8 mouse cellular contexts compared by ENCODE assay signal in the genomic region with DNA sequence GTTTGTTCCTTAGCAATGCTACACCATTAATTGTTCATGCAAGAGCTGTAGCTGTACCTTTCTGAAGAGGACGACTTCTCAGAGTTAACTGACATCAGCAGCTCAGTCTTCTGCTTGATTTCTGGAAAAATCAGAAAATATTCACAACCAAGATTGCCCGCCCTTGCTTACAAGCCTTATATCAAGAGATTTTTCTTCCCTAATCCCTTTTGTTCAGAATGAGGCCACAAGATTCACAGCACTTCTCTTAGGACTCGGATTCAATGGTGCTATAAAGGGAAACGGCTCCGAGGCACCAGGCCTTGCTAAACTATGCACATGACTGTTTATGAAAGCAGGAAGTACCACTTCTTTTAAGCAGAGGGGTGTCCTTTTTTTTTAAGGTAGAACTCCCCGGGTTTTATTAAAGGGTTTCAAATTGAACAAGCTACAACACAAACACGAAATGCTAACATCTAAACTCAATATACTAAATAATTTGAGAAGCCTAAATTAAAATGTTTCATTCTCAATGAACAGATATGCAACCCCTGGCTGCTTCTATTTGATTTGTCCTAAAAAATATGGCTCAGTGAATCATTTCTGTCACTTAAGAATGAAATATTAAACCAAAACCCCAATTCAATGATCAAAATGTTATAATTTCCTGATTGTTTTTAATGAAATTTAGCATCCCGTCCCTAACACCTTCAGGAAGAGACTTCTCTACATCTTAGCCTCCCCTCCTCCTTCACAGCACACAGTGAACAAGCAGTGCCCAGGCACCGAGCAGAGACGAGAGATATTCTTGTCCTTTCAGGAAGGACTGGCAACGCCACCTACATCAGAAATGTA.
DNase-seq lines count a peak whose midpoint lies in the region; ATAC-seq and TF ChIP-seq lines count a peak whose summit lies in the region.

No protein-coding gene starts in this region.

- no peak for TF ChIP-seq CTCF in bone marrow, adult 2 months (IDR thresholded peaks at IDR 0.05; ENCODE audit: control insufficient read depth, insufficient read depth, low read length)
- peak; percentile 51 for TF ChIP-seq CTCF in midbrain, postnatal 0 days (IDR thresholded peaks at IDR 0.05)

- no peaks in the 10 kb centered on the region for H3K36me3 ChIP-seq in embryonic facial prominence, embryonic 14.5 days (ENCODE audit: control insufficient read depth, insufficient read depth, low read length)
- no peaks in the 10 kb centered on the region for H3K36me3 ChIP-seq in heart, embryonic 10.5 days
- no peaks in the 10 kb centered on the region for H3K36me3 ChIP-seq in kidney, embryonic 14.5 days (ENCODE audit: control insufficient read depth, insufficient read depth, low read length)
- H3K36me3 ChIP-seq in limb, embryonic 15.5 days = no peaks in the 10 kb centered on the region
- no peaks in the 10 kb centered on the region for H3K36me3 ChIP-seq in midbrain, postnatal 0 days (ENCODE audit: insufficient read depth, low read length)
- no peaks in the 10 kb centered on the region for H3K36me3 ChIP-seq in stomach, embryonic 16.5 days (ENCODE audit: control insufficient read depth, insufficient read depth, low read length)

- peaks cover 2% of the 10 kb centered on the region; the same call in 1 of the 2 replicates for H3K4me1 ChIP-seq in bone marrow, adult 2 months (ENCODE audit: control insufficient read depth, insufficient read depth, low read length)
- peaks cover 8% of the 10 kb centered on the region for H3K4me1 ChIP-seq in embryonic facial prominence, embryonic 14.5 days (ENCODE audit: control insufficient read depth, insufficient read depth, low read length)
- 0 out of 2 replicates have a peak, but pooled peaks cover 5% of the 10 kb centered on the region for H3K4me1 ChIP-seq in heart, embryonic 10.5 days
- H3K4me1 ChIP-seq in kidney, embryonic 14.5 days (ENCODE audit: control insufficient read depth, insufficient read depth, low read length) = no peaks in the 10 kb centered on the region
- 0 out of 2 replicates have a peak, but pooled peaks cover 2% of the 10 kb centered on the region for H3K4me1 ChIP-seq in limb, embryonic 15.5 days
- peaks cover 6% of the 10 kb centered on the region; the same call in 1 of the 2 replicates for H3K4me1 ChIP-seq in midbrain, postnatal 0 days (ENCODE audit: insufficient read depth, low read length)
- H3K4me1 ChIP-seq in stomach, embryonic 16.5 days (ENCODE audit: control insufficient read depth, insufficient read depth, low read length) = peaks cover 5% of the 10 kb centered on the region; the same call in 1 of the 2 replicates

- no peaks in the 10 kb centered on the region for H3K27me3 ChIP-seq in embryonic facial prominence, embryonic 14.5 days (replicated peaks; ENCODE audit: control insufficient read depth, insufficient read depth, low read length)
- H3K27me3 ChIP-seq in heart, embryonic 10.5 days (ENCODE audit: insufficient read depth, poor library complexity, severe bottlenecking) = no peaks in the 10 kb centered on the region
- no peaks in the 10 kb centered on the region for H3K27me3 ChIP-seq in kidney, embryonic 14.5 days (ENCODE audit: control insufficient read depth, insufficient read depth, low read length)
- H3K27me3 ChIP-seq in limb, embryonic 15.5 days = no peaks in the 10 kb centered on the region
- no peaks in the 10 kb centered on the region for H3K27me3 ChIP-seq in midbrain, postnatal 0 days (ENCODE audit: insufficient read depth, low read length)
- H3K27me3 ChIP-seq in stomach, embryonic 16.5 days (ENCODE audit: control insufficient read depth, insufficient read depth, low read length) = no peaks in the 10 kb centered on the region

- peak; percentile 88 for ATAC-seq in embryonic facial prominence, embryonic 14.5 days (ENCODE audit: low read depth)
- peak; percentile 86; the same call in 1 of the 2 replicates for ATAC-seq in kidney, embryonic 14.5 days (ENCODE audit: low FRiP score, low TSS enrichment)
- peak; percentile 74; the same call in 1 of the 2 replicates for ATAC-seq in limb, embryonic 15.5 days (ENCODE audit: insufficient number of reproducible peaks, low FRiP score, low TSS enrichment, low read depth)
- ATAC-seq in midbrain, postnatal 0 days (ENCODE audit: low FRiP score) = peak; percentile 90
- ATAC-seq in stomach, embryonic 16.5 days (ENCODE audit: insufficient read depth, low FRiP score) = peak; percentile 92

- H3K27ac ChIP-seq in bone marrow, adult 2 months (ENCODE audit: control insufficient read depth, insufficient read depth, low read depth, low read length, poor library complexity) = peak overlapping the region; percentile 82
- H3K27ac ChIP-seq in embryonic facial prominence, embryonic 14.5 days (replicated peaks; ENCODE audit: low read depth, low read length) = peak overlapping the region; percentile 89
- peak overlapping the region; percentile 88 for H3K27ac ChIP-seq in heart, embryonic 10.5 days
- peak overlapping the region; percentile 78; the same call in 1 of the 2 replicates for H3K27ac ChIP-seq in kidney, embryonic 14.5 days (ENCODE audit: low read depth, low read length)
- H3K27ac ChIP-seq in limb, embryonic 15.5 days = peak overlapping the region; percentile 91
- H3K27ac ChIP-seq in midbrain, postnatal 0 days (ENCODE audit: low read depth, low read length) = peak overlapping the region; percentile 76
- H3K27ac ChIP-seq in stomach, embryonic 16.5 days (ENCODE audit: low read length) = peak overlapping the region; percentile 92

- under 1% methylated on average over 11 of the region's 11 CpGs for WGBS in bone marrow, adult 2 months
- 5% methylated on average over 11 of the region's 11 CpGs for WGBS in embryonic facial prominence, embryonic 14.5 days
- 22% methylated on average over 11 of the region's 11 CpGs for WGBS in heart, embryonic 10.5 days
- 15% methylated on average over 11 of the region's 11 CpGs for WGBS in kidney, embryonic 14.5 days
- WGBS in limb, embryonic 15.5 days = 5% methylated on average over 11 of the region's 11 CpGs
- WGBS in midbrain, postnatal 0 days = 3% methylated on average over 11 of the region's 11 CpGs
- 4% methylated on average over 11 of the region's 11 CpGs for WGBS in stomach, embryonic 16.5 days

- peak; percentile 90 for DNase-seq in A20 (ENCODE audit: low read depth, low spot score)
- DNase-seq in embryonic facial prominence, embryonic 14.5 days (ENCODE audit: low spot score) = peak; percentile 90
- DNase-seq in heart, embryonic 10.5 days (ENCODE audit: low spot score) = no peak
- DNase-seq in midbrain, postnatal 0 days (ENCODE audit: low spot score) = peak; percentile 87

- no peak for TF ChIP-seq POLR2A in bone marrow, adult 2 months (IDR thresholded peaks at IDR 0.05; ENCODE audit: borderline replicate concordance, control insufficient read depth, low read depth, low read length)

- peak overlapping the region; percentile 82 for H3K4me3 ChIP-seq in bone marrow, adult 2 months (replicated peaks; ENCODE audit: control insufficient read depth, low read depth, low read length)
- H3K4me3 ChIP-seq in embryonic facial prominence, embryonic 14.5 days (ENCODE audit: low read depth, low read length) = peak overlapping the region; percentile 51
- peak overlapping the region; percentile 59 for H3K4me3 ChIP-seq in heart, embryonic 10.5 days
- peak overlapping the region; percentile 47 for H3K4me3 ChIP-seq in kidney, embryonic 14.5 days (ENCODE audit: low read length)
- H3K4me3 ChIP-seq in limb, embryonic 15.5 days = peak overlapping the region; percentile 47
- peak overlapping the region; percentile 49 for H3K4me3 ChIP-seq in midbrain, postnatal 0 days (ENCODE audit: low read depth, low read length)
- peak overlapping the region; percentile 60 for H3K4me3 ChIP-seq in stomach, embryonic 16.5 days (replicated peaks; ENCODE audit: low read length)

- no peaks in the 10 kb centered on the region for H3K9me3 ChIP-seq in embryonic facial prominence, embryonic 14.5 days (ENCODE audit: control insufficient read depth, low read length)
- no peaks in the 10 kb centered on the region for H3K9me3 ChIP-seq in heart, embryonic 10.5 days
- no peaks in the 10 kb centered on the region for H3K9me3 ChIP-seq in kidney, embryonic 14.5 days (ENCODE audit: control insufficient read depth, low read length)
- H3K9me3 ChIP-seq in limb, embryonic 15.5 days = no peaks in the 10 kb centered on the region
- no peaks in the 10 kb centered on the region for H3K9me3 ChIP-seq in midbrain, postnatal 0 days (ENCODE audit: low read length)
- H3K9me3 ChIP-seq in stomach, embryonic 16.5 days (replicated peaks; ENCODE audit: control insufficient read depth, low read length) = no peaks in the 10 kb centered on the region

- H3K4me2 ChIP-seq in embryonic facial prominence, embryonic 14.5 days (ENCODE audit: low read depth, low read length) = peak overlapping the region; percentile 69
- peak overlapping the region; percentile 57 for H3K4me2 ChIP-seq in kidney, embryonic 14.5 days (replicated peaks; ENCODE audit: low read depth, low read length)
- peak overlapping the region; percentile 53 for H3K4me2 ChIP-seq in limb, embryonic 15.5 days
- H3K4me2 ChIP-seq in midbrain, postnatal 0 days (ENCODE audit: low read depth, low read length, poor library complexity, severe bottlenecking) = peak overlapping the region; percentile 55
- H3K4me2 ChIP-seq in stomach, embryonic 16.5 days (ENCODE audit: low read depth, low read length) = peak overlapping the region; percentile 63

- H3K9ac ChIP-seq in embryonic facial prominence, embryonic 14.5 days (ENCODE audit: low read depth, low read length) = peak overlapping the region; percentile 67
- peak overlapping the region; percentile 50 for H3K9ac ChIP-seq in kidney, embryonic 14.5 days (ENCODE audit: low read depth, low read length)
- H3K9ac ChIP-seq in limb, embryonic 15.5 days = peak overlapping the region; percentile 40
- peak overlapping the region; percentile 73 for H3K9ac ChIP-seq in midbrain, postnatal 0 days (replicated peaks; ENCODE audit: low read length, poor library complexity, severe bottlenecking)
- peak overlapping the region; percentile 77 for H3K9ac ChIP-seq in stomach, embryonic 16.5 days (ENCODE audit: low read length)
